Mouse (Mus musculus) hindbrain, embryonic 11.5 days (tissue): Measurements from ENCODE around the gene Zfp384. TPM values are rescaled to one million over a fixed set of nuclear protein-coding genes. Genes with fewer than 3 reads are reported as not detected.
"Not testable (repeated sequence)": the region's sequence is repeated elsewhere in the genome, so short reads cannot be mapped to it uniquely, and the experiment has no call there.

Experiments used
- ATAC-seq: fragments of 200-750 bp; cut with Nextera tagmentation; 2 replicates; pipeline ENCODE4 v1.8.0; 2017; ENCODE audit warnings: mild to moderate bottlenecking, moderate TSS enrichment, moderate library complexity; ENCODE audit not compliant: low FRiP score
- DNase-seq: peaks from one replicate; pipeline ENCODE4 v3.0.0-alpha.2; 2015; ENCODE audit warnings: low spot score
- H3K27ac ChIP-seq: fragments of 300-500 bp; sonication (generic); 2 replicates; pipeline ENCODE4 v1.5.1; 2014; ENCODE audit warnings: mild to moderate bottlenecking, low read depth, low read length
- H3K27me3 ChIP-seq: fragments of 300-500 bp; sonication (generic); 2 replicates; pipeline ENCODE4 v1.6.1; 2014; ENCODE audit warnings: mild to moderate bottlenecking, low read length, moderate library complexity, mixed read lengths; ENCODE audit not compliant: control insufficient read depth, insufficient read depth
- H3K36me3 ChIP-seq: fragments of 300-500 bp; sonication (generic); 2 replicates; pipeline ENCODE4 v1.6.1; 2014; ENCODE audit warnings: mild to moderate bottlenecking, low read length, moderate library complexity, mixed read lengths; ENCODE audit not compliant: control insufficient read depth, insufficient read depth
- H3K4me1 ChIP-seq: fragments of 300-500 bp; sonication (generic); replicated peaks from 2 replicates; pipeline ENCODE4 v1.6.1; 2014; ENCODE audit warnings: low read length, mixed read lengths; ENCODE audit not compliant: control insufficient read depth, insufficient read depth
- H3K4me2 ChIP-seq: fragments of 300-500 bp; sonication (generic); replicated peaks from 2 replicates; pipeline ENCODE4 v1.6.1; 2014; ENCODE audit warnings: mild to moderate bottlenecking, low read depth, low read length
- H3K4me3 ChIP-seq: fragments of 300-500 bp; sonication (generic); 2 replicates; pipeline ENCODE4 v1.5.1; 2014; ENCODE audit warnings: low read depth, low read length
- H3K9ac ChIP-seq: fragments of 300-500 bp; sonication (generic); 2 replicates; pipeline ENCODE4 v1.6.1; 2014; ENCODE audit warnings: low read depth, low read length
- H3K9me3 ChIP-seq: fragments of 300-500 bp; sonication (generic); 2 replicates; pipeline ENCODE4 v1.6.1; 2016; ENCODE audit warnings: low read length; ENCODE audit not compliant: control insufficient read depth
- WGBS: fragments of 180-500 bp; shearing (Covaris S2); extraction: QIAGEN DNeasy Blood & Tissue Kit; methylation state at CpG from one replicate; pipeline ENCODE4 v1.1.7; 2014; 5-methylcytosine and 5-hydroxymethylcytosine counted together
- polyA plus RNA-seq: library from polyadenylated mRNA; unstranded; fragments of >200 nt; fragmentation: Nextera tagmentation; extraction: Ambion mirVana; gene quantifications from 2 replicates; pipeline ENCODE4 v1.2.1, GENCODE M21; 2014

Zfp384 gene
- polyA plus RNA-seq, 1 experiment from 2014 or later, result 16.5 TPM

DNA sequence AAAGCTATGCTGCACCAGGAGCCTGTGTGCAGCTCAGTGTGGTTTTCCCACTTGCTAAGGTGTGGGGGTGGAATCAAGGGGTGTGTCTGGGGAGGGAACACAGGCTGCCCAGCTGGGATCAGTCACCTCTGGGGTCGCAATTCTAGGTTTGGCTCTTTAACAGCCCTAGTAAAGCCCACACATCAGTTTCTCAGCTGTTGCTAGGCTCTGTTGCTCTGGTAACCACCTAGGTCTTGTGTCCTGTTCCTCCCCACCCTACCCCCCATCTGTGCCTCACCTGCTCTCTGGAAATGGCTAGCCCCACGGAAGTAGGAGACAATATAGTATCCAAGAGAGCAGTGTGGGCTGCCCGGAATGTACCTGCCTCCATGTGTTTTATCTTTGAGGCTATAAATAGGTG lies 5.2 kb upstream of the Zfp384 start:
- H3K4me1 ChIP-seq, result no peaks in the 10 kb centered on the region; the same call in 1 of the 2 replicates
- no peaks in the 10 kb centered on the region for H3K36me3 ChIP-seq
- H3K27me3 ChIP-seq, result peaks cover 26% of the 10 kb centered on the region
- DNase-seq (no peak), ATAC-seq (no peak)
- 48% methylated on average over 3 of the region's 3 CpGs for WGBS
- H3K27ac ChIP-seq, result no peak overlapping the region
- no peak overlapping the region for H3K9ac ChIP-seq
- no peaks in the 10 kb centered on the region for H3K9me3 ChIP-seq
- no peak overlapping the region for H3K4me3 ChIP-seq
- no peak overlapping the region for H3K4me2 ChIP-seq

DNA sequence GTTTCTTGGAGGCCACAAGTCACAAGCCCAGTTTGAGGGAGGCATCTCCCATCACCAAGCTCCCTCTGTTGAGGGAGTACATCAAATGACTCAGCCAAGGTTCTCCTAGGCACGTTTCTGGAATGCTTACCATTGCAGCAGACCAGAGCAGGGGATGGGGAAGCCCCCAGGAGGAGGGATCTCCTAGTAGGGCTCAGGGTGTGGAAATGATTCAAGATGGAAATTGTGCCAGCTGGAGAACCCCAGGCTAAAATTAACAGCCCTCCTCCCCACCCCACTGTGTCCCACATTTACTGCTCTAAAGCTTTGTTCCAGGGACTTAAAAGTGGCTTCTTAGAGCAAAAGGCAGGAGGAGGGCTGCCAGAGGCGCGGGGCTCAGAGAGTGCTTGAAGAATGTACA lies 3.9 kb upstream of the Zfp384 start:
- Histone ChIP-seq H3K4me2 (no peak overlapping the region), H3K27me3 (peaks cover 14% of the 10 kb centered on the region), H3K27ac (no peak overlapping the region), H3K9me3 (no peaks in the 10 kb centered on the region), H3K9ac (no peak overlapping the region), H3K4me3 (no peak overlapping the region), H3K36me3 (no peaks in the 10 kb centered on the region), H3K4me1 (no peaks in the 10 kb centered on the region; the same call in 1 of the 2 replicates)
- WGBS, result 37% methylated on average over 3 of the region's 3 CpGs
- DNase-seq (no peak), ATAC-seq (no peak)

DNA sequence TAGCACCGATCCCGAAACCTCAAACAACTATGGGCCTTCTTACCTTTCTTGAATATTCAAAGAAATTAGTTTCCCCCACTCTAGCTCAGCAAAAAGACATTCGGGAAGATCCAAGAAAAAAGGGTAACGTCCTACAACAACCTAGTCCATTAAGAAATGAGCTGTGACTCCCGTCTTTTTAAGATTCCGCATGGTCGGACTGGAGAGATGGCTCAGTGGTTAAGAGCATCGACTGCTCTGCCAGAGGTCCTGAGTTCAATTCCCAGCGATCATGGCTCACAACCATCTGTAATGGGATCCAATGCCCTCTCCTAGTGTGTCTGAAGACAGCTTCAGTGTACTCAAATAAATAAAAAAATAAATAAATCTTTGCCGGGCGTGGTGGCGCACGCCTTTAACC lies 885 bp upstream of the Zfp384 start:
- H3K27ac ChIP-seq, result peak overlapping the region; percentile 98
- ATAC-seq (peak; percentile 0; the same call in 1 of the 2 replicates), DNase-seq (peak; percentile 23)
- H3K27me3 ChIP-seq, result no peaks in the 10 kb centered on the region
- peak overlapping the region; percentile 85 for H3K4me3 ChIP-seq
- WGBS, result 45% methylated on average over 13 of the region's 13 CpGs
- H3K9ac ChIP-seq, result peak overlapping the region; percentile 75
- no peaks in the 10 kb centered on the region for H3K9me3 ChIP-seq
- 0 out of 2 replicates have a peak, but pooled peaks cover 2% of the 10 kb centered on the region for H3K4me1 ChIP-seq
- H3K36me3 ChIP-seq, result no peaks in the 10 kb centered on the region; the same call in 1 of the 2 replicates
- H3K4me2 ChIP-seq, result peak overlapping the region; percentile 44

DNA sequence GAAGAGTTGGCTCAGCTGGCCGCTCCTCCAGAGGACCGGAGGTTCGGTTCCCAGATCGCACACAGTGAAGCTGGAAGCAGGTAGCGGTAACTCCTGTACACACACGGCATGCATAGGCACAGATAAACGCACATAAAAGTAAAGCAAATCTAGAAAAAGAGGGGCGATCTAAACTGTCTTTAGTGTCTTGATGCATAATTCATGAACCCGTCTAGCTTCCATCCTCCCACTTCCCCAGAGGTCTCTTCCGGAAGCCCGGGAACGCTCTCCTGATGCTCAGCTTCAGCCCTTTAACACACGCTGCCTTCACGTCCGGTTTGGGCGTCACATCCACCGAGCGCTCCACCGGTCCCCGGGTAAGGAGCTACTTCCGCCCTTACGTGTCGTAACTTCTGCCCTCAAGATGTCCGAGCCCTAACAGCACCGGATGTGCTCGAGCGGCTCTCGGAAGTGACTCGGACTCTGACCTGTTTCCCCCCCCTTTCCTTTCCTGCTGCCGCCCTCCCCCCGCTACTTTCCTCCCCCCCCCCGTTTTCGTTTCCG lies 288 bp upstream of the Zfp384 start:
- Histone ChIP-seq H3K4me3 (peak overlapping the region; percentile 85), H3K9me3 (no peaks in the 10 kb centered on the region), H3K4me2 (peak overlapping the region; percentile 72), H3K4me1 (0 out of 2 replicates have a peak, but pooled peaks cover 2% of the 10 kb centered on the region), H3K27me3 (no peaks in the 10 kb centered on the region), H3K9ac (peak overlapping the region; percentile 96), H3K36me3 (no peaks in the 10 kb centered on the region; the same call in 1 of the 2 replicates), H3K27ac (peak overlapping the region; percentile 98)
- ATAC-seq (peak; percentile 97), DNase-seq (peak; percentile 97)
- WGBS, result under 1% methylated on average over 32 of the region's 34 CpGs

DNA sequence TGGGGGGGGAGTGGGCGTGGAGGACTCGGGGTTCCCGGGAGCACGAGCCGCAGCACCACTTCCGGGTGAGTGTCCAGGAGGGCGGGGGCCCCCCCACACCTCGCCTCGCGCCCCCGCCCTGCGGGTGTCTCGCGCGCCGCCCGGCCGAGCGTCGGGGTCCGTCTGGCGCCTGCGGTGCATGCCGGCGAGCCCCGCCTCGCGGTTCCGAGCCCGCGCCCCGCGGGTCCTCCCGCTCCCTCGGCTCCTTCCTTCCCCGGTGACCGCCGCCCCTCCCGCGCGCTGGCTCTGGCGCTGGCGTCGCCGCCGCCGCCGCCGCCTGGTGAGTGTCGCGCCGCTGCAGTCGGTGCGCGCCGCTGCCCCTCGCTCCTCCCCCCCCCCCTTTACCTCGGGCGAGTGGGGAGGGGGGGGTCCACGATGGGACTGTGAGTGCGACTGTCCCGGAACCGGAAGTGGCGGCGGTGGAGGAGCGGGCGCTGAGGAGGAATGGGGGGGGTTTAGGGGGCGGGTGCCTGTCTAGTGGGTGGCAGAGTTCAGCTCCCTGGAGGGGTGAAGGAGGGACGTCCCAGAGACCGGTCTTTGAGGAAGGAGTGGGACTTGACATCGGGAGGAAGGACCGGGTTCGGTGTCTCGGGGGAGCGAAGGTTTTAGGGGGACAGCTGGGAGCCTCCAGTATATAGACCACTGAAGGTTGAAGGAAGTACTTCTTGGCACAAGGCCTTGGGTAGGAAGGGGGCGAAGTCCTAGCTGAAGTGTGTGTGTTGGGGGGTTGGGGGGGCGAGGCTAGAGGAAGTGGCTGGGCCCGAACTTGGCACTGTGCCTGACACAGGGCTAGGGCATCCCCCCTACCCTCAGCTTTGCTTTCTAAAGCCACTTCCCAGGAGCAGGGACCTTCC lies 482 bp downstream of the Zfp384 start:
- H3K27me3 ChIP-seq, result no peaks in the 10 kb centered on the region
- peak; percentile 86 for DNase-seq
- 0 out of 2 replicates have a peak, but pooled peaks cover 2% of the 10 kb centered on the region for H3K4me1 ChIP-seq
- H3K4me2 ChIP-seq, result peak overlapping the region; percentile 72
- no peaks in the 10 kb centered on the region; the same call in 1 of the 2 replicates for H3K36me3 ChIP-seq
- no peaks in the 10 kb centered on the region for H3K9me3 ChIP-seq
- H3K4me3 ChIP-seq, result peak overlapping the region; percentile 85
- H3K27ac ChIP-seq, result peak overlapping the region; percentile 98
- peak; percentile 87 for ATAC-seq
- 2% methylated on average over 17 of the region's 78 CpGs for WGBS
- H3K9ac ChIP-seq, result peak overlapping the region; percentile 96

DNA sequence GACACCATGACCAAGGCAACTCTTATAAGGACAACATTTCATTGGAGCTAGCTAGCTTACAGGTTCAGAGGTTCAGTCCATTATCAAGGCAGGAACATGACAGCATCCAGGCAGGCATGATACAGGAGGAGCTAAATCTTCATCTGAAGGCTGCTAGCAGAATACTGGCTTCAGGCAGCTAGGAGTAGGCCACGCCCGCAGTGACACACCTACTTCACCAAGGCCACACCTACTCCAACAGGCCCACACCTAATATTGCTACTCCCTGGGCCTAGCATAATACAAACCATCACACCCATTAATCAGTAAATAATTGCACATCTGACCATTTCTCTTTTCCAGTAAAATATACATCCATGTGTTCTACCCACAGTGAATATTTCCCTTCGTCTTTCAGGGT lies 8.7 kb downstream of the Zfp384 start:
- Histone ChIP-seq H3K4me1 (no peaks in the 10 kb centered on the region), H3K27ac (no peak overlapping the region), H3K9ac (no peak overlapping the region), H3K9me3 (no peaks in the 10 kb centered on the region), H3K4me3 (no peak overlapping the region), H3K27me3 (no peaks in the 10 kb centered on the region), H3K4me2 (no peak overlapping the region), H3K36me3 (no peaks in the 10 kb centered on the region)
- DNase-seq (no peak), ATAC-seq (no peak)
- 97% methylated on average over 3 of the region's 3 CpGs for WGBS

DNA sequence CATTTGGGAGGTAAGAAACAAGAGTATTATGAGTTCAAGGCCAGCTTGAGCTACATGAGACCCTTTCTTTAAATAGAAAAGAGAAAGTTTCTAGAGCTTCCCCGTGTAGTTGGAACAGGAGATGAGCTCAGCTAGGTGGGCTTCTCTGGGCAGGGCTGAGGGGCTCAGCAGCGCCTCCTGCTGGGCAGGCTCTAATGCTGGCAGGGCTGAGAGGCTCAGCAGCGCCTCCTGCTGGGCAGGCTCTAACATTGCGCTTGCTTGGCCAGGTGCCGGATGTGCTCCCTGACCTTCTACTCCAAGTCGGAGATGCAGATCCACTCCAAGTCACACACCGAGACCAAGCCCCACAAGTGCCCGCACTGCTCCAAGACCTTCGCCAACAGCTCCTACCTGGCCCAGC lies 21.6 kb downstream of the Zfp384 start:
- not testable (repeated sequence) for H3K9ac ChIP-seq, ATAC-seq, H3K27ac ChIP-seq, H3K4me3 ChIP-seq, H3K9me3 ChIP-seq, H3K4me1 ChIP-seq, H3K27me3 ChIP-seq, H3K4me2 ChIP-seq, H3K36me3 ChIP-seq
- WGBS, result 30% methylated on average over 7 of the region's 9 CpGs
- peak; percentile 80 for DNase-seq

DNA sequence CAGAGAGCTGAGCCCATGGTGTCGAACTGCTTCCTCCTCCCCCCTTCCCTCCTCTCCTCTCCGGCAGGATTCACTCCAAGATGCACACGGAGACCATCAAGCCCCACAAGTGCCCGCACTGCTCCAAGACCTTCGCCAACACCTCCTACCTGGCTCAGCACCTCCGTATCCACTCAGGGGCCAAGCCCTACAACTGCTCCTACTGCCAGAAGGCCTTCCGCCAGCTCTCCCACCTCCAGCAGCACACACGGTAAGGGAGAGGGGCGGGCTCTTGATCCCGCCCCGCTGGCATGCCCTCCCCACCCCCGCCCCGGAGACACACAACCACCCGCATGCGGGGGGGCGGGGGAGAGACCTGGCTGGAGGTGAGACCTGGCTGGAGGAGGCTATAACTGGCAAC lies 22.7 kb downstream of the Zfp384 start:
- no peak overlapping the region for H3K27ac ChIP-seq
- H3K4me1 ChIP-seq, result no peaks in the 10 kb centered on the region
- H3K36me3 ChIP-seq, result peaks cover 12% of the 10 kb centered on the region
- no peak overlapping the region for H3K4me2 ChIP-seq
- H3K9ac ChIP-seq, result no peak overlapping the region
- H3K4me3 ChIP-seq, result no peak overlapping the region
- no peaks in the 10 kb centered on the region for H3K9me3 ChIP-seq
- WGBS, result 93% methylated on average over 16 of the region's 16 CpGs
- ATAC-seq (no peak), DNase-seq (no peak)
- no peaks in the 10 kb centered on the region for H3K27me3 ChIP-seq
